ENCODE assay signal across 24 mouse cellular contexts in the genomic region with DNA sequence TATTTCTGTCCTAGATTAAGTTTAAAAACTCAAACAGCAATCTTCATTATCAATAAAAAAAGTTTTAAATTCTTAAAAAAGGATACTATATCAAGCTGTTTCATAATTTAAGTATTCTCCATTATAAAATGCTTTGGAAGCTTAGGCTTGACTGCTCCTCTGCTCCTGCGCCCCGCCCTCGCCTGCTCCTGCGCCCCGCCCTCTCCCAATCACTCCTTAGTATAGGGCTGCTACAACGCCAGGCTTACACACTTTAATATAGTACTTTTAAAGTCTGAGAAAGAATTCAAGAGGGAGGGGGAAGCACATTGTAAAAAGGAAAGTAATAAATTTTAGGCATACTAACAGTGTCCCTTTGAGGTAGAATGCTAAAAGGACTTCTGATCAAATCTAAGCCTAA. TPM values are rescaled to one million over a fixed set of nuclear protein-coding genes. Genes with fewer than 3 reads are reported as not detected.
A peak's percentile ranks its signal among the peaks of the same experiment; 100 is the strongest.
DNase-seq lines count a peak whose midpoint lies in the region; ATAC-seq and TF ChIP-seq lines count a peak whose summit lies in the region.
"Had no signal": no experiment of that assay in that cellular context is flagged by ENCODE, and none has a peak within 500 bp of the region (broad histone marks: within the 10 kb centered on the region; RNA-seq: fewer than 3 reads in every experiment).

No protein-coding gene starts in this region.

- H3K4me3 ChIP-seq in liver, postnatal 0 days (ENCODE audit: low read depth, low read length): no peak overlapping the region
- no peak overlapping the region for H3K4me3 ChIP-seq in liver, embryonic 14.5 days (ENCODE audit: insufficient read depth in 1 of 2, low read depth in 2 of 2, low read length in 2 of 2)
- no peak overlapping the region for H3K4me3 ChIP-seq in limb, embryonic 10.5 days
- H3K4me3 ChIP-seq: embryonic facial prominence, embryonic 15.5 days; forebrain, embryonic 13.5 days; heart, embryonic 12.5 days; hindbrain, embryonic 15.5 days had no signal

- no peak overlapping the region for H3K27ac ChIP-seq in liver, postnatal 0 days (ENCODE audit: low read depth)
- no peak overlapping the region for H3K27ac ChIP-seq in liver, embryonic 14.5 days
- no peak overlapping the region for H3K27ac ChIP-seq in limb, embryonic 10.5 days
- H3K27ac ChIP-seq: embryonic facial prominence, embryonic 15.5 days; forebrain, embryonic 13.5 days; hindbrain, embryonic 15.5 days had no signal

- H3K27me3 ChIP-seq in liver, postnatal 0 days (ENCODE audit: insufficient read depth, low read length): no peaks in the 10 kb centered on the region
- H3K27me3 ChIP-seq in liver, embryonic 14.5 days (ENCODE audit: control insufficient read depth, insufficient read depth, low read length): no peaks in the 10 kb centered on the region
- H3K27me3 ChIP-seq in limb, embryonic 10.5 days (ENCODE audit: low read depth, poor library complexity, severe bottlenecking): no peaks in the 10 kb centered on the region
- H3K27me3 ChIP-seq: CH12.LX; embryonic facial prominence, embryonic 15.5 days; forebrain, embryonic 13.5 days; heart, embryonic 12.5 days; hindbrain, embryonic 15.5 days; Patski had no signal

- peak; percentile 49 for DNase-seq in liver
- DNase-seq in liver, postnatal 0 days: no peak
- DNase-seq in liver, embryonic 14.5 days (ENCODE audit: low read depth in 3 of 3, low spot score in 3 of 3): no peak
- no peak for DNase-seq in limb, embryonic 10.5 days (ENCODE audit: low spot score)
- no peak for DNase-seq in kidney, postnatal 10 days
- DNase-seq: adrenal gland, adult 8-10 months; adrenal gland, postnatal 36 days; cerebellum, adult 2 months; cerebellum, postnatal 10 days; forebrain, postnatal 0 days; gastrocnemius, postnatal 14 days had no signal

- WGBS in liver, postnatal 0 days (ENCODE audit: insufficient replicate concordance): 80% methylated on average over 6 of the region's 6 CpGs
- WGBS in liver, embryonic 14.5 days (ENCODE audit: insufficient replicate concordance): 67% methylated on average over 6 of the region's 6 CpGs
- WGBS in limb, embryonic 10.5 days: 92% methylated on average over 6 of the region's 6 CpGs

- no peak for ATAC-seq in liver, postnatal 0 days
- ATAC-seq in erythroid progenitor cell, adult 5-6 weeks (replicated peaks; ENCODE audit: low FRiP score, poor library complexity, severe bottlenecking): 0 out of 2 replicates have a peak, but pooled peaks have one; percentile 54
- peak; percentile 50; the same call in 1 of the 2 replicates for ATAC-seq in liver, embryonic 14.5 days (ENCODE audit: insufficient read depth)
- ATAC-seq: forebrain, embryonic 13.5 days; forebrain, postnatal 0 days; Patski had no signal

- no peaks in the 10 kb centered on the region for H3K9me3 ChIP-seq in liver, postnatal 0 days (ENCODE audit: low read length)
- H3K9me3 ChIP-seq in liver, embryonic 14.5 days (ENCODE audit: control insufficient read depth, low read length): no peaks in the 10 kb centered on the region
- H3K9me3 ChIP-seq in limb, embryonic 10.5 days (replicated peaks): no peaks in the 10 kb centered on the region
- H3K9me3 ChIP-seq: embryonic facial prominence, embryonic 15.5 days; forebrain, embryonic 13.5 days; hindbrain, embryonic 15.5 days had no signal

- TF ChIP-seq EP300 in liver, postnatal 0 days (IDR thresholded peaks at IDR 0.05; ENCODE audit: low read depth): no peak
- TF ChIP-seq EP300 in liver, embryonic 14.5 days (IDR thresholded peaks at IDR 0.05; ENCODE audit: low read depth): no peak

- TF ChIP-seq CTCF in liver, postnatal 0 days (IDR thresholded peaks at IDR 0.05; ENCODE audit: low read depth): no peak
- no peak for TF ChIP-seq CTCF in liver, embryonic 14.5 days (IDR thresholded peaks at IDR 0.05; ENCODE audit: low read depth)

- H3K9ac ChIP-seq in liver, postnatal 0 days (replicated peaks): no peak overlapping the region
- no peak overlapping the region for H3K9ac ChIP-seq in liver, embryonic 14.5 days (replicated peaks)
- H3K9ac ChIP-seq: embryonic facial prominence, embryonic 15.5 days; forebrain, embryonic 13.5 days; forebrain, postnatal 0 days; heart, embryonic 12.5 days; hindbrain, embryonic 15.5 days had no signal

- H3K4me2 ChIP-seq in liver, postnatal 0 days (ENCODE audit: low read depth, low read length): no peak overlapping the region
- H3K4me2 ChIP-seq in liver, embryonic 14.5 days (ENCODE audit: low read depth): no peak overlapping the region
- H3K4me2 ChIP-seq: embryonic facial prominence, embryonic 15.5 days; forebrain, embryonic 13.5 days; heart, embryonic 12.5 days; hindbrain, embryonic 15.5 days had no signal

- H3K4me1 ChIP-seq in liver, postnatal 0 days (ENCODE audit: insufficient read depth): 0 out of 2 replicates have a peak, but pooled peaks cover 2% of the 10 kb centered on the region
- H3K4me1 ChIP-seq in liver, embryonic 14.5 days (replicated peaks; ENCODE audit: control insufficient read depth in 2 of 2, insufficient read depth in 2 of 2, low read length in 1 of 2): no peaks in the 10 kb centered on the region
- H3K4me1 ChIP-seq in limb, embryonic 10.5 days: no peaks in the 10 kb centered on the region
- H3K4me1 ChIP-seq: embryonic facial prominence, embryonic 15.5 days; forebrain, embryonic 13.5 days; heart, embryonic 12.5 days; hindbrain, embryonic 15.5 days had no signal

- H3K36me3 ChIP-seq in liver, postnatal 0 days (replicated peaks; ENCODE audit: insufficient read depth, low read length): peaks cover 55% of the 10 kb centered on the region
- H3K36me3 ChIP-seq in liver, embryonic 14.5 days (replicated peaks; ENCODE audit: control insufficient read depth, insufficient read depth, low read depth): peaks cover 52% of the 10 kb centered on the region
- peaks cover 86% of the 10 kb centered on the region for H3K36me3 ChIP-seq in limb, embryonic 10.5 days

RNA-seq across cellular contexts. Expression of gene Prpf38b, which starts 8.6 kb away (rescaled TPM):
- 21.5 and 23.9 TPM in 2 replicates for polyA plus RNA-seq in liver, postnatal 0 days (2015; fragmentation: Nextera tagmentation; extraction: Ambion mirVana)
- 106 and 128 TPM in 2 replicates for total RNA-seq in erythroid progenitor cell, adult 5-6 weeks (2015; ENCODE audit: low replicate concordance)
- 197 and 285 TPM in 2 replicates for total RNA-seq in erythroid progenitor cell, adult 5-6 weeks (2017; ENCODE audit: low replicate concordance)
- 29.5 and 47.5 TPM in 2 replicates for polyA plus RNA-seq in liver, embryonic 14.5 days (2012; rRNA removed)
- 20.2 and 22.4 TPM in 2 replicates for polyA plus RNA-seq in liver, embryonic 14.5 days (2014; fragmentation: Nextera tagmentation; extraction: Ambion mirVana)
- polyA plus RNA-seq in limb, embryonic 10.5 days (2016; fragmentation: Nextera tagmentation; extraction: Ambion mirVana): 69.9 and 72.6 TPM in 2 replicates

RNA-seq across cellular contexts. Expression of gene Fndc7, which starts 13.1 kb away (rescaled TPM):
- polyA plus RNA-seq in liver, postnatal 0 days (2015; fragmentation: Nextera tagmentation; extraction: Ambion mirVana): 0.06 and 0.09 TPM in 2 replicates
- not detected in 2 replicates for total RNA-seq in erythroid progenitor cell, adult 5-6 weeks (2015; ENCODE audit: low replicate concordance)
- total RNA-seq in erythroid progenitor cell, adult 5-6 weeks (2017; ENCODE audit: low replicate concordance): not detected in 2 replicates
- polyA plus RNA-seq in liver, embryonic 14.5 days (2012; rRNA removed): not detected in 2 replicates
- not detected in 2 replicates for polyA plus RNA-seq in liver, embryonic 14.5 days (2014; fragmentation: Nextera tagmentation; extraction: Ambion mirVana)
- polyA plus RNA-seq in limb, embryonic 10.5 days (2016; fragmentation: Nextera tagmentation; extraction: Ambion mirVana): 0.14 TPM in 1 of 2 replicates, not detected in the other
- total RNA-seq: gastrocnemius, adult 18-20 months had no signal
- polyA plus RNA-seq: embryonic facial prominence, embryonic 11.5 days; forebrain, embryonic 13.5 days; forebrain, postnatal 0 days; hindbrain, embryonic 11.5 days had no signal

RNA-seq across cellular contexts. Expression of gene Henmt1, which starts 36.7 kb away (rescaled TPM):
- polyA plus RNA-seq in liver, postnatal 0 days (2015; fragmentation: Nextera tagmentation; extraction: Ambion mirVana): not detected in 2 replicates
- not detected in 2 replicates for total RNA-seq in erythroid progenitor cell, adult 5-6 weeks (2015; ENCODE audit: low replicate concordance)
- total RNA-seq in erythroid progenitor cell, adult 5-6 weeks (2017; ENCODE audit: low replicate concordance): not detected in 2 replicates
- polyA plus RNA-seq in liver, embryonic 14.5 days (2012; rRNA removed): 0.02 and 0.03 TPM in 2 replicates
- polyA plus RNA-seq in liver, embryonic 14.5 days (2014; fragmentation: Nextera tagmentation; extraction: Ambion mirVana): 0.08 TPM in 1 of 2 replicates, not detected in the other
- polyA plus RNA-seq in limb, embryonic 10.5 days (2016; fragmentation: Nextera tagmentation; extraction: Ambion mirVana): 0.48 and 0.88 TPM in 2 replicates
- total RNA-seq: adrenal gland, postnatal 36 days; CH12.LX; gastrocnemius, adult 18-20 months; gastrocnemius, postnatal 14 days; heart, adult 8-10 months; heart, postnatal 25 days had no signal

RNA-seq across cellular contexts. Expression of gene Gm9857, which starts 37.3 kb away (rescaled TPM):
- polyA plus RNA-seq in liver, postnatal 0 days (2015; fragmentation: Nextera tagmentation; extraction: Ambion mirVana): not detected in 2 replicates
- total RNA-seq in erythroid progenitor cell, adult 5-6 weeks (2015; ENCODE audit: low replicate concordance): not detected in 2 replicates
- total RNA-seq in erythroid progenitor cell, adult 5-6 weeks (2017; ENCODE audit: low replicate concordance): not detected in 2 replicates
- not detected in 2 replicates for polyA plus RNA-seq in liver, embryonic 14.5 days (2012; rRNA removed)
- polyA plus RNA-seq in liver, embryonic 14.5 days (2014; fragmentation: Nextera tagmentation; extraction: Ambion mirVana): not detected in 2 replicates
- polyA plus RNA-seq in limb, embryonic 10.5 days (2016; fragmentation: Nextera tagmentation; extraction: Ambion mirVana): not detected in 2 replicates
- total RNA-seq: adrenal gland, adult 8-10 months; adrenal gland, postnatal 36 days; CH12.LX; forebrain, postnatal 0 days; gastrocnemius, adult 18-20 months; gastrocnemius, postnatal 14 days; heart, adult 8-10 months; heart, postnatal 25 days had no signal
- polyA plus RNA-seq: embryonic facial prominence, embryonic 11.5 days; forebrain, embryonic 13.5 days; forebrain, postnatal 0 days; heart, embryonic 12.5 days; heart, embryonic 16.5 days; hindbrain, embryonic 15.5 days; Patski had no signal
